Mouse (Mus musculus): ENCODE measurements at regions not wholly inside any gene's neighbourhood (a gene's known extent, or its start where the extent isn't known, plus 50 kb on each side); places are given as distances from the start of the nearest gene placed in this dataset.
A peak's percentile ranks its signal among the peaks of the same experiment; 100 is the strongest.

DNA sequence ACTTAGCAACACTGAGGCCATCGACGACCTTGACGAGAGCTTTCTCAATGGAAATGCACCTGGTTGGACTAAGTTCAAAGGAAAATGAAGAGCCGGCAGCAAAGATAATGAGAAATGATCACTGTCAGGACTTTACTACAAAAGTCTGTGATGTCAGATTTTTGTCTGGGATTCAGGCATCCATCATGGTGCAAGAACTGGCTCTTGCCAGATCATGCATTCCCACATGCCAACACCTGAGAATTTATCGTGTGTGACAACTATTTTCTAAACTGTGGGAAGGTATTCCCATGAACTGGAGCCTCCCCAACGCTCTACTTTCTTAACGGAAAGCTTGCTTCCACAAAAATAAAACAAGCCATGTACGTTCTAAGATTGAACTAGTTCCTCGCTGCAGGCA lies 58.1 kb downstream of the Irx6 start:
- no peak for DNase-seq (ENCODE audit: low read depth, low spot score)

DNA sequence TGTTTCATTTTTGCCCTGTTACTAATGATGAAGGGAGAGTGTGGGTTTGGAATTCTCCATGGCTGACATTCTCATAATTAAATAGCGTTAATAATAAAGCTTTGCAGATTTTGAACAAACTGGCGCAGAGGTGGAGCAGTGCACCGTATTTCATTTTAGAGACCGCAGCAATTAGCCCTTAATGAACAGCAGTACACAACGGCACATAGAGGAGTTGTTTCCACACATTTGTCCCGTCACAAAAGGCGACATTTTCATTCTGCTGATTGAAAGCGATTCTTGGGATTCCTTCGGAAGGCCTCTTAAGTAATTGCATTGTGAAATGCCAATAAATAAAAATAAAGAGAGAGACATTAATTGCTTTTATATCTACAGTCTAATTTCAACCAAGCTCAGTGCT lies 61.6 kb downstream of the Irx6 start:
- DNase-seq (ENCODE audit: low read depth, low spot score), result no peak

DNA sequence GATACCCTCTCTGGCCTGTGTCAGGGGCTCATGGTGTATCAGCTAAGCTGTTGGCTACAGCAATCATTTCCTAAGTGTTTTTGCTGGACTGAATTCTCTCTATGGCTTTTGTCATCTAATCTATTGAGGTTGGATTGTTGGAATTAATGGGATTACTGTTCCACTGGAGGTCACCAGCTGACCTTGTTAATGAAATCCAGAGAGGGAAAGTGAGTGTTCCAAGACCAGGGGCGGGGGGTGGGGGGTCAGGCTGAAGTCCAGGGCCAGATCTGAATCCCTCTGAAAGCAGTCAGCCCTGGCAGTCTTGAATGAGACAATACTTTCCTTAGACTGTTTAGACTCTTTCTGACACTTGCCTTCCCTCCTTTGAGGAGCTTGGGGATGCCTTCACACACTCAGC lies 64.0 kb downstream of the Irx6 start:
- no peak for DNase-seq (ENCODE audit: low read depth, low spot score)

DNA sequence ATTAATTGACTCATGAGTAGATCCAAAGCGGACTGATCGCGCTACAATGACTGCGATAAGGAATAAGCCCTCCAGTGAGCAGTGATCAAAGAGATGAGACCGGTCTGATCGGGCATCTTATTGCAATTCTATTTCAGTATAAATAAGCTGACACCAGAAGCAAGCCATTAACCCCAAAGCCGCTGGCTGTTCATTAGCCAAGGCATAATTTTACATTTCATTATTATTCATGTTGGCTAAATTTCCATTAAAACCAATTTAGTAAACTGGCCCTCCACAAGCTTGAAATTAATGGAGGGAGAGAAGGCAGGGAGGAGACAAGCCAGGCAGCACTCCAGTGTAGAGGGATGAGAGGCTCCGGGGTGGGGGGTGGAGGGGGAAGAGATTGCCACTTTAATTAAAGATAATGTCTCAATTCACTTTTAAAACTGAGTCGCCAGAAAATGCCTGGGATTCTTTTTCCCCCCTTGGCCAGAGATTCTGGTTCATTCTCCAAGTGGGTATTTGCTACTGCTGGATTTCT lies 66.3 kb downstream of the Irx6 start:
- DNase-seq (ENCODE audit: low read depth, low spot score), result no peak

DNA sequence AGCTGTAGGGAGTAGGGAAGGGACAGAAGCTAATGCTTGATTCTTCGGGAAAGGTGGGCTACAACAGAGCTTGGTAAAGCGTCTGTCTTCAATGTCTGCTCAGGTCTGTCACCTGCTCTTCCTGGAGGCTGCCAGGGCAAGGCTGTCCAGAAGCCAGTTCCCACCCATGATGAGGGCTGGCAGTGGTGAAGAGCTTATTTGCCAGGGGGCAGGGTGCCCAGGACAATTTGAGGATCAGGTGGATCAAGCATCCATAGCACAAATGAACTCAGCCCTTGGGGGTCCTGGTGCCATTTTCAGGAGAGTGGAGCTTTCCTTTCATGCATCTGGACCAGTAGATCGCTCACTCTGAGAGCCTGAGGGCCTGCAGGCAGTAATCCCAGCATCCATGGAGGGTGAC lies 67.7 kb downstream of the Irx6 start:
- no peak for DNase-seq (ENCODE audit: low read depth, low spot score)

DNA sequence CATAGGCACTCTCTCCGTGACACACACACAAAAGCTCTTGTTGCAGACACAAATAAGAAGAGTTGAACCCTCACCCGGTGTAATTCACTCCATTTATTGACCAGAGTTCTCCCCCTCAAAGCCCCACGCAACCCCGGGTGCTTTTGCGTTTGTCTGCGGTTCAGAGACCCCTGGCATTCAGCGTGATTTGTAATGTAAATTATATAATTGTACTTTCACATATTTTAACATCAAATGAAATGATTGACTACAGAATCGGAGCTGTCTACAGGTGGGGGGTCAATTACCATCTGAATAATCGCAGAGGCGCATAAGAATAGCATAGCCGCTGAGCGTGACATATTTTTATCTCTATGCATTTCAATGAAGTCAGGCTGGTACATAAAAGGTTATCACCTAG lies 69.0 kb downstream of the Irx6 start:
- DNase-seq (ENCODE audit: low read depth, low spot score), result peak; percentile 7

DNA sequence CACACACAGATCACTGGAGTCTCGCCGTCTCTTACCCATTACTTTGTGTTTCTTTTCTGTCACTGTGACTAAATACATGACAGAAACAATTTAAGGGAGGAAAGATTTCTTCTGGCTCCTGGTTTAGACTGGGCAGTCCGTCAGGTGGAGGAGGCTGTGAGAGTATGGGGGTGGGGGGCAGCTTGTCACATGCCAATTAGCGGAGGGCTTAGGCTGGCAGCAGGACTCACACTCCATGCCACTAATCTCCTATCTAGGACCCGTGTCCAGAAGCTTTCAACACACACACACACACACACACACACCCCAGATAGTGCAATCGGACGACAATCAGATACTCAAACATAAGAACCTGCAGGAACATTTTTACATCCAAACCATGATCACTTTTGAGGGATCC lies 73.0 kb downstream of the Irx6 start:
- no peak for DNase-seq (ENCODE audit: low read depth, low spot score)

DNA sequence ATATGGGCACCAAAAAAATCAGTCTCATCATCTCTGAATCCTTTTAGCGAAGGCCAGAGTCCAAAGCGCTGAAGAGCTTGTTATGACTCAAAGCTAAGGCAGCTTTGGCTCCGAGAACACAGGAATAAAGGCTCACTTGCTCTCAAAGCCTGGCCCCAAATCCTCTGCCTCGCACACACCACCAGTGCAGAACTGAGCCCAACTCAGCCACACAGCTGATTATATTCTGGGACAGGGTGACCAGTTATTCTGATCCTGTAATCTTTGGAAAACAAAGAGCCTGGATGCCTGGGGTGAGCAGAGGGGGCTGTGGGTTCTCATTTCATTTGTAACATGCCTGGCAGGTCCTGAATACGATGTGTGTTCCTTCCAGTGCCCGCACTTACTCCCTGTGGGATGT lies 73.9 kb downstream of the Irx6 start:
- DNase-seq (ENCODE audit: low read depth, low spot score), result peak; percentile 17

DNA sequence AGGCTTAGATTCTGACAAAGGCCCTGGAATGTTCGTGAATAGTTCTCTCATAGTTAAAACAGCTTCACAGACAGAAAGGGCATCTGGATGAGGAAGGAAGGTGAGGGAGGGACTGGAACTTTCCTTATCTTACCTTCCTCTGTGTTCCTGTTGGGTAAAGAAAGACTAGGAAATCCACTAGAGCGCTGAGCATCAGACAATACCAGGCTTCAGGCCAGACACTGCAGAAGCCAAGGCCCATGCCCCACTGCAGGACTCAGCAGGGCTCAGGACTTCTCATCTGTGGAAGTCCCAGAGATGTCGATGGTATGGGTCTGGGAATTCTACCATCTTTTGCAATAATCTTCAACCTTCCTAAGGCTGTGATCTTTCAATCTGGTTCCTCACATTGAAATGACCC lies 67.2 kb upstream of the Mmp2 start:
- no peak for DNase-seq (ENCODE audit: low read depth, low spot score)

DNA sequence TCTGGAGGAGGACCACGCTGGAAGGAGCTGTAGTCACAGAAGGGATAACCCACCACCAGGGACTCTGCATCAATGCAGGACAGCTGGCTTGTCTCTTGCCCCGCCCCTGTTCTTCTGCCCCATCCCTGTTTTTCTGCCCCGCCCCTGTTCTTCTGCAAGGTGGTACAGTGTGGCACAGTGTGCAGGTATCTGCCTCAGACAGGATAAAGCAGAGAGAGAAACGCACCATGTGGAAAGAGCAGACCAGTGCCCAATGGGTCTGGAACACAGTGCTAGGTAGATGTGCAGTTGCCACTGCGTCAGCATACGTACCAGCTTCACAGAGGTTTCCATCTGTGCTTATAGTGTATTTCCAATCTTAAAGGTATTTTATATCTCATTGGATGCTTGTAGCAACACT lies 66.2 kb upstream of the Mmp2 start:
- no peak for DNase-seq (ENCODE audit: low read depth, low spot score)

DNA sequence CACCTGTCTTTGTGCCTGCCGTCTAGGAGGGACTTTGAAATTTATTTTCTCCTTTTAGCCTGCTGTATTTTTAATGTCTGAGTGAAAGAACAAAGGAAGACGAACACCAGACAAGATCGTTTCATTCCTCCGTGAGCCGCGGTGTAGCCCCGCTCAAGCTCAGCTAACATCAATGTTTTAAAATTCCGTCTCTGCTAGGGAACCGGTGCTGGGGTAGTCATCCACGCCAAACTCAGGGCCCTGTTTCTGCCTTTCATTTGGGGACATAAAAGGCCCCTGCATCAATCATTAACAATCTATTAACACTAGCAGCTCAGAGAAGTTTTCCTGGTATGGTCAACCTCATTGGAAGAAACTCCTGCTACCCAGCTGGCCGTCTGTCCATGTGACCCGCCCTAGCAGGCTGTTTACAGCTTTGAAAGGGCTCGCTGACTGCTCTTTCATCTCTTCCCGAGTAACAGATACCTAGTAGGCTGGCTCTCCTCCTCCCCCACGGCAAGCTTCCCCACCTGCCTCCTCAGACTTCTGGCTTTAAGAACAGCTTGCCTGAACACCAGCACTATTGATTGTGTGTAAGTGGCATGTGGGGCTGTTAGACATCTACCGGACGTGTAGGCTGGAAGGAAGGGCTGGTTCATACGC lies 65.0 kb upstream of the Mmp2 start:
- peak; percentile 8 for DNase-seq (ENCODE audit: low read depth, low spot score)

DNA sequence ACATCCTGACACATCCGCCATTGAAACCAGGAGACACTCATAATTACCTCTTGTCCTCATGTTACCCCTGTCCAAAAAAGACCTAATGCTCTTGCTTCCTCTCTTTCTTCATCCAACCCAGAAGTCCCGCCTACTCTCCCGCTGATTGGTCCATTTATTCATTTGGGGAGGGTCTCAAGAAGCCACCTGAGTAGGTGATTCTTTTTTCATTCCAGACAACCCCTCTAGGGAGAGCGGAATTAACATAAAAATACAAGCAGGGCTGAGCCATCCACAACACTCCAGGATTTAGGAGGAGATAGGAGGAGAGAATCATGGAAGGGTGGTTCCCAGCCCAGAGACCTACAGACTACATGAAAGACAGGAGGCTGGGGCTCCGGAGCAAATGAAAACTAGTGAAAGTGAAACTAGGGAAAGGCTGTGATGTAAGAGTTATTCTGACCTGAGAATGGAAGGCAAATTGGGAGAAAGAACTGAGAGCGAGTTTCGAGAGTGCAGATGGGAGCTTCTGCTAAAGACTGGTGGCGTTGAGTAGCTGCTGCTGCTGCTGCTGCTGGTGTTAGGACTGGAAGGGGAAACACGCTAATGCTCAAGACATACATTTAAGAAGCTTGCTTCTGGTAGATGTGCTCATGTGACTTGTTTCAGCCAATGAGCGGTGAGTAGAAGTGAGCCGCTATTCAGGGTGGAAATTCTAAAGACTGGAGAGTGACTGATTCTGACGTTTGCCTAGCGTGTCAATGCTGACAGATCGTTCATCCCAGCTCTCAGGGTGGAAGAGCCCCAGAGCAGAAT lies 55.0 kb upstream of the Mmp2 start:
- DNase-seq (ENCODE audit: low read depth, low spot score), result peak; percentile 9

DNA sequence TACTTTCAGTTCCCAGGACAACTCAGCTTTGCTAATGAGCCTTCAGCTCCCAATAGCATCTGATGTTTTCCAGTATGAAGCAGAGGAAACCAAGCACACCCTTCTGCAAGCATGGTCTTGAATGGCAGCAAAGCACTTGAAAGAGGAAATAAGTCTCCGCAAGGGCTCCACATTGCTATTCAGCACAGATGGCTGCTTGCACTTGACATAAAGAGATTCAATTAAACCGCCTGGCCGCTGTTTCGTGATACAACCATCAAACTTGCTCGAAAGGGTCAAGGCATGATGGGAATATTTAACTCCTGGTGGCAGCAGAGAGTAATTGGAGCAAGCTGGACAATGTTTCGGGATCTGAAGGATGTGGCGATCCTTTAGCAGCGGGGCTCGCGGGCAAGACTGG lies 54.3 kb upstream of the Mmp2 start:
- peak; percentile 4 for DNase-seq (ENCODE audit: low read depth, low spot score)

DNA sequence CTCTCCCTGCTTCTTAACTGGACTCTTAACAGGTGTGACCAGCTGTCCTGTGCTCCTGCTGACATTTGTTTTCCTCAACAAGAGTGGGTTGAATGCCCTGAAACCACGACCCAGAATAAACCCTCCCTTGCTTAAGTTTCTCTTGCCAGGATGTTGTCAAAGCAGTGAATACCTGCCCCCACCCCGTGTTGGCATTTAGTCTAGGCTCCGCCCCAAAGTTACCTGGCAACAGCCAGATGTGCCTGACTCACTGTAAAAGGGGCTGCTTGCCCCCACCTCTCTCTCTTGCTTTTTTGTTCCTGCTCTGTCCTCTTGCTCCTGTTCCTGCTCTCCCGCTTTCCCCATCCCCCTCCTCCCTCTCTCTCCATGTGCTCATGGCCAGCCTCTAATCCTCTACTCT lies 51.9 kb upstream of the Mmp2 start:
- DNase-seq (ENCODE audit: low read depth, low spot score), result no peak

DNA sequence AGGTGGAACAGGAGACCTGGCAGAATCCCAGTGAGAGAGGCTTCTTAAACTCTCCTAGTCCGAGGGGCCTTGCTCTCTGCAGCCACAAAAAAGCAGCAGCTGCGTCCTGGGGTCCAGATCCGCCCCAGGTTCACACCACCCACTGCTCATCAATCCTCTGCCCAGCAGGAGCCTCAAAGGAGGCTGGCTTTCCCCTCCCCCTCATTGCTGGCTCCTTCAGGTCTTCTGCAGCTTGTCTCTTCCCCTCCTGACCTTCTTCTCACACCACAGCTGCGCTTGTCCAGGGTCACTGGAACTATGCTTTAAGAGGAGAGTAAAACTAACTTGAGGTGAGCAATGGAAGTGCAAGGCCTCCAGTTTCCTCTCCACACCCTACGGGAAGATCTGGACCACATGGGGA lies 50.0 kb upstream of the Mmp2 start:
- DNase-seq (ENCODE audit: low read depth, low spot score), result no peak

Measured in brain, adult 2 months (tissue).